Mouse (Mus musculus): Measurements from ENCODE around the gene Nfkb2. TPM values are rescaled to one million over a fixed set of nuclear protein-coding genes. Genes with fewer than 3 reads are reported as not detected.

The Nfkb2 gene
- total and polyA plus RNA-seq, 3 experiments: 27.2 to 43.0 TPM; not detected in 1

- Histone ChIP-seq H3K27me3 (ENCODE audit: control insufficient read depth in 1 of 2, insufficient read depth in 2 of 2, low read length in 2 of 2) (no peaks in the 10 kb centered on the region), H3K4me1 (ENCODE audit: control insufficient read depth in 1 of 2, insufficient read depth in 2 of 2, low read length in 2 of 2) (no peaks in the 10 kb centered on the region), H3K9ac (ENCODE audit: control insufficient read depth, low read depth, low read length, poor library complexity, severe bottlenecking) (no peak overlapping the region), H3K36me3 (ENCODE audit: control insufficient read depth in 1 of 2, insufficient read depth in 2 of 2, low read length in 2 of 2) (peaks cover 0 to 2% of the 10 kb centered on the region in 2 experiments; a peak in 2 of 4 replicates), H3K9me3 (replicated peaks; ENCODE audit: insufficient read depth, low read length) (no peaks in the 10 kb centered on the region), H3K27ac (ENCODE audit: control insufficient read depth, low read depth, low read length) (no peak overlapping the region), H3K4me3 (ENCODE audit: control insufficient read depth in 1 of 2, insufficient read depth in 1 of 2, low read depth in 2 of 2, low read length in 2 of 2) (no peak overlapping the region), H3K79me2 (ENCODE audit: control insufficient read depth, insufficient read depth, low read length, poor library complexity) (no peaks in the 10 kb centered on the region)
- DNase-seq (ENCODE audit: low read depth, low spot score): no peak
- TF ChIP-seq RCOR1 (IDR thresholded peaks at IDR 0.05; ENCODE audit: low read depth, low read length) (no peak), ZNF384 (IDR thresholded peaks at IDR 0.05; ENCODE audit: low read depth, low read length) (no peak), NRF1 (IDR thresholded peaks at IDR 0.05; ENCODE audit: insufficient read depth, low read depth, low read length, poor library complexity, severe bottlenecking) (no peak), MXI1 (IDR thresholded peaks at IDR 0.05; ENCODE audit: low read depth, low read length) (no peak), E2F4 (IDR thresholded peaks at IDR 0.05; ENCODE audit: borderline replicate concordance, low read depth, low read length) (no peak), HCFC1 (IDR thresholded peaks at IDR 0.05; ENCODE audit: low read depth, low read length) (no peak), RAD21 (IDR thresholded peaks at IDR 0.05; ENCODE audit: low read depth, low read length) (no peak), TBP (IDR thresholded peaks at IDR 0.05; ENCODE audit: low read depth, low read length) (no peak), SIN3A (IDR thresholded peaks at IDR 0.05; ENCODE audit: low read length) (no peak)
Observed at GRCm38 (mm10) chr19:46285631-46286030, 18.5 kb upstream of the Nfkb2 start.

- TF ChIP-seq SIN3A (IDR thresholded peaks at IDR 0.05; ENCODE audit: low read length): no peak
- H3K4me3 ChIP-seq (ENCODE audit: control insufficient read depth in 1 of 2, insufficient read depth in 1 of 2, low read depth in 2 of 2, low read length in 2 of 2): no peak overlapping the region
- DNase-seq (ENCODE audit: low read depth, low spot score): no peak
- no peaks in the 10 kb centered on the region for H3K4me1 ChIP-seq (ENCODE audit: control insufficient read depth in 1 of 2, insufficient read depth in 2 of 2, low read length in 2 of 2)
- H3K36me3 ChIP-seq (ENCODE audit: control insufficient read depth in 1 of 2, insufficient read depth in 2 of 2, low read length in 2 of 2): peaks cover 0 to 2% of the 10 kb centered on the region in 2 experiments; a peak in 2 of 4 replicates
- H3K9me3 ChIP-seq (replicated peaks; ENCODE audit: insufficient read depth, low read length): no peaks in the 10 kb centered on the region
- no peaks in the 10 kb centered on the region for H3K79me2 ChIP-seq (ENCODE audit: control insufficient read depth, insufficient read depth, low read length, poor library complexity)
- no peaks in the 10 kb centered on the region for H3K27me3 ChIP-seq (ENCODE audit: control insufficient read depth in 1 of 2, insufficient read depth in 2 of 2, low read length in 2 of 2)
- H3K27ac ChIP-seq (ENCODE audit: control insufficient read depth, low read depth, low read length): no peak overlapping the region
- H3K9ac ChIP-seq (ENCODE audit: control insufficient read depth, low read depth, low read length, poor library complexity, severe bottlenecking): no peak overlapping the region
Observed at GRCm38 (mm10) chr19:46286047-46286446, 18.1 kb upstream of the Nfkb2 start.

GRCm38 (mm10) chr19:46286926-46287325 is 17.2 kb upstream of the Nfkb2 start:
- no peaks in the 10 kb centered on the region for H3K79me2 ChIP-seq (ENCODE audit: control insufficient read depth, insufficient read depth, low read length, poor library complexity)
- peaks cover 0 to 2% of the 10 kb centered on the region in 2 experiments; a peak in 2 of 4 replicates for H3K36me3 ChIP-seq (ENCODE audit: control insufficient read depth in 1 of 2, insufficient read depth in 2 of 2, low read length in 2 of 2)
- no peak overlapping the region for H3K27ac ChIP-seq (ENCODE audit: control insufficient read depth, low read depth, low read length)
- no peak overlapping the region for H3K4me3 ChIP-seq (ENCODE audit: control insufficient read depth in 1 of 2, insufficient read depth in 1 of 2, low read depth in 2 of 2, low read length in 2 of 2)
- DNase-seq (ENCODE audit: low read depth, low spot score): no peak
- no peaks in the 10 kb centered on the region for H3K27me3 ChIP-seq (ENCODE audit: control insufficient read depth in 1 of 2, insufficient read depth in 2 of 2, low read length in 2 of 2)
- no peaks in the 10 kb centered on the region for H3K9me3 ChIP-seq (replicated peaks; ENCODE audit: insufficient read depth, low read length)
- TF ChIP-seq MAFK (IDR thresholded peaks at IDR 0.05; ENCODE audit: borderline replicate concordance, low read depth, low read length): no peak
- H3K4me1 ChIP-seq (ENCODE audit: control insufficient read depth in 1 of 2, insufficient read depth in 2 of 2, low read length in 2 of 2): no peaks in the 10 kb centered on the region
- no peak overlapping the region for H3K9ac ChIP-seq (ENCODE audit: control insufficient read depth, low read depth, low read length, poor library complexity, severe bottlenecking)

All from MEL (cell line).